In genomic region chr5:15935234-15935728, GRCm38 (mm10) we compare ENCODE assay signal across 8 mouse cellular contexts. TPM values are rescaled to one million over a fixed set of nuclear protein-coding genes. Genes with fewer than 3 reads are reported as not detected.
DNase-seq lines count a peak whose midpoint lies in the region; ATAC-seq and TF ChIP-seq lines count a peak whose summit lies in the region.

No protein-coding gene starts in this region.

- TF ChIP-seq POLR2A in cerebellum, adult 2 months (IDR thresholded peaks at IDR 0.05; ENCODE audit: borderline replicate concordance, insufficient read depth, low read length), result peak; percentile 36; the same call in 1 of the 2 replicates

- WGBS in cerebellum, adult 2 months, result under 1% methylated on average over 27 of the region's 27 CpGs
- WGBS in hindbrain, embryonic 14.5 days, result under 1% methylated on average over 27 of the region's 27 CpGs
- 3% methylated on average over 27 of the region's 27 CpGs for WGBS in liver, embryonic 15.5 days (ENCODE audit: insufficient replicate concordance)

- H3K4me1 ChIP-seq in cerebellum, adult 2 months (ENCODE audit: control insufficient read depth, insufficient read depth, low read length), result no peaks in the 10 kb centered on the region; the same call in 1 of the 2 replicates
- H3K4me1 ChIP-seq in hindbrain, embryonic 14.5 days (replicated peaks; ENCODE audit: control insufficient read depth, insufficient read depth, low read length), result peaks cover 14% of the 10 kb centered on the region; the same call in 1 of the 2 replicates
- H3K4me1 ChIP-seq in liver, embryonic 15.5 days (replicated peaks), result no peaks in the 10 kb centered on the region

- DNase-seq in gastrocnemius, adult 2 months, result peak; percentile 63
- no peak for DNase-seq in gastrocnemius, postnatal 36 days
- DNase-seq in cerebellum, adult 2 months, result peak; percentile 74 to 82
- peak; percentile 40 for DNase-seq in forelimb bud, embryonic 11.5 days (ENCODE audit: low read depth, low spot score)
- no peak for DNase-seq in hindbrain, embryonic 14.5 days (ENCODE audit: low spot score)
- peak; percentile 28 to 35 for DNase-seq in right cerebral cortex, postnatal 10 days (ENCODE audit: low spot score in 2 of 2)
- DNase-seq in spleen, adult 18-20 months, result no peak

- ATAC-seq in hindbrain, embryonic 14.5 days (ENCODE audit: low FRiP score), result peak; percentile 21; the same call in 1 of the 2 replicates
- ATAC-seq in liver, embryonic 15.5 days (ENCODE audit: insufficient read depth), result no peak

- peak overlapping the region; percentile 76 for H3K4me2 ChIP-seq in hindbrain, embryonic 14.5 days (replicated peaks)
- H3K4me2 ChIP-seq in liver, embryonic 15.5 days, result peak overlapping the region; percentile 60

- H3K9me3 ChIP-seq in hindbrain, embryonic 14.5 days (ENCODE audit: control insufficient read depth, low read length), result no peaks in the 10 kb centered on the region
- H3K9me3 ChIP-seq in liver, embryonic 15.5 days (replicated peaks), result no peaks in the 10 kb centered on the region

- H3K27ac ChIP-seq in gastrocnemius, adult 2 months, result peak overlapping the region; percentile 96
- H3K27ac ChIP-seq in cerebellum, adult 2 months (ENCODE audit: insufficient read depth, low read length), result peak overlapping the region; percentile 94
- H3K27ac ChIP-seq in hindbrain, embryonic 14.5 days, result peak overlapping the region; percentile 98
- H3K27ac ChIP-seq in liver, embryonic 15.5 days (replicated peaks), result no peak overlapping the region

- no peaks in the 10 kb centered on the region for H3K36me3 ChIP-seq in hindbrain, embryonic 14.5 days (replicated peaks; ENCODE audit: control insufficient read depth, insufficient read depth)
- no peaks in the 10 kb centered on the region for H3K36me3 ChIP-seq in liver, embryonic 15.5 days (replicated peaks)

- H3K9ac ChIP-seq in hindbrain, embryonic 14.5 days, result peak overlapping the region; percentile 96
- H3K9ac ChIP-seq in liver, embryonic 15.5 days, result no peak overlapping the region

- H3K4me3 ChIP-seq in gastrocnemius, adult 2 months, result peak overlapping the region; percentile 90
- peak overlapping the region; percentile 90 for H3K4me3 ChIP-seq in cerebellum, adult 2 months (replicated peaks; ENCODE audit: insufficient read depth, low read depth, low read length)
- peak overlapping the region; percentile 72 for H3K4me3 ChIP-seq in hindbrain, embryonic 14.5 days (replicated peaks; ENCODE audit: low read length)
- peak overlapping the region; percentile 43 for H3K4me3 ChIP-seq in liver, embryonic 15.5 days (replicated peaks)

- intact Hi-C loops in gastrocnemius, adult 2 months (cut with DNase I), result loop anchor here (2.0 to 10.0 kb wide), 2 partner anchors 34 to 270 kb away; no protein-coding TSS in a partner anchor
- intact Hi-C loops in gastrocnemius, postnatal 36 days (cut with DNase I), result no loop called here

- TF ChIP-seq CTCF in gastrocnemius, adult 2 months (IDR thresholded peaks at IDR 0.05), result no peak; the same call in 1 of the 2 replicates
- TF ChIP-seq CTCF in cerebellum, adult 2 months (IDR thresholded peaks at IDR 0.05; ENCODE audit: borderline replicate concordance, insufficient read depth, low read depth, low read length), result no peak

- no peaks in the 10 kb centered on the region for H3K27me3 ChIP-seq in cerebellum, adult 2 months (ENCODE audit: control insufficient read depth, insufficient read depth, low read length)
- H3K27me3 ChIP-seq in hindbrain, embryonic 14.5 days (ENCODE audit: control insufficient read depth, insufficient read depth, low read length), result peaks cover 55% of the 10 kb centered on the region
- peaks cover 46% of the 10 kb centered on the region for H3K27me3 ChIP-seq in liver, embryonic 15.5 days

RNA-seq across cellular contexts. Expression of gene Cacna2d1, which starts 0.8 kb away (rescaled TPM):
- 100 to 1,000 TPM; 254 to 283 TPM for total RNA-seq in gastrocnemius, adult 2 months (2021)
- 100 to 1,000 TPM; 267 to 304 TPM for total RNA-seq in gastrocnemius, postnatal 36 days (2021)
- polyA plus RNA-seq in cerebellum, adult 2 months (2012; rRNA removed), result 25.7 and 28.6 TPM in 2 replicates
- 40.3 and 43.7 TPM in 2 replicates for polyA plus RNA-seq in hindbrain, embryonic 14.5 days (2014; fragmentation: Nextera tagmentation; extraction: Ambion mirVana)
- 0.44 and 0.53 TPM in 2 replicates for polyA plus RNA-seq in liver, embryonic 15.5 days (2015; fragmentation: Nextera tagmentation; extraction: Ambion mirVana)

Comparison
In these comparisons a context has a peak if more than half of its experiments do, and no peak if none do; other contexts are left out.
1. DNase-seq: peak in gastrocnemius, adult 2 months (single experiment), cerebellum, adult 2 months (2 of 2), forelimb bud, embryonic 11.5 days (single experiment) and right cerebral cortex, postnatal 10 days (2 of 2); none in gastrocnemius, postnatal 36 days (0 of 2), hindbrain, embryonic 14.5 days (single experiment) and spleen, adult 18-20 months (0 of 2).
2. RNA of gene Cacna2d1, which starts 0.8 kb away (polyA plus RNA-seq): 40.3 to 43.7 TPM in hindbrain, embryonic 14.5 days and 25.7 to 28.6 TPM in cerebellum, adult 2 months; 0.44 to 0.53 TPM in liver, embryonic 15.5 days; every median in the first group is over 10 times any median in the second.
3. Peak in every context shown above with its lines, with median percentiles within 50 percentile points of each other: H3K4me3 ChIP-seq.